ENCODE assay signal across 9 mouse cellular contexts in the genomic region with DNA sequence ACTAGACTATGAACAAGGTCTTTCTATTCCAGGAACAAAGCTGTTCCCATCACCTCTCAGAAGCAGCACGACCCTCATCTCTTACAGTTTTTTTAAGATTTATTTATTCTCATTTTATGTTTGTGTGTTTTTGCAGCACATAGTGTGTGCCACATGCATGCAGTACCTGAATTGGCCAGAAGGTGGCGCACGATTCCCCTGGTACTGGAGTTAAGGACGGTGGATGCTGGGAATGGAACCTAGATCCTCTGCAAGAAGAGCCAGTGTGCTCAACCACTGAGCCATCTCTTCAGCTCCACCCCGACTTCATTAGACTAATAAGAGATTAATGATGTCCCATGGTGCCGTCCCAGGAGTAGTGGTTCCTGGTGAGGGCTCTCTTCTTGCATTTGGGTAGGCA. TPM values are rescaled to one million over a fixed set of nuclear protein-coding genes. Genes with fewer than 3 reads are reported as not detected.
DNase-seq lines count a peak whose midpoint lies in the region; ATAC-seq and TF ChIP-seq lines count a peak whose summit lies in the region.
"Had no signal": no experiment of that assay in that cellular context is flagged by ENCODE, and none has a peak within 500 bp of the region (broad histone marks: within the 10 kb centered on the region; RNA-seq: fewer than 3 reads in every experiment).

No protein-coding gene starts in this region.

- TF ChIP-seq CTCF in MEL (IDR thresholded peaks at IDR 0.05 in 2 of 3, conservative IDR thresholded peaks at IDR 0.05 in 1 of 3; ENCODE audit: control insufficient read depth in 1 of 3, insufficient read depth in 1 of 3, low read depth in 2 of 3, low read length in 3 of 3, poor library complexity in 1 of 3, severe bottlenecking in 1 of 3), result peak; percentile 85 to 96 (median 90)
- TF ChIP-seq CTCF in lung, embryonic 14.5 days (IDR thresholded peaks at IDR 0.05; ENCODE audit: low read depth), result peak; percentile 84
- TF ChIP-seq CTCF in thymus, adult 2 months (IDR thresholded peaks at IDR 0.05; ENCODE audit: borderline replicate concordance, control insufficient read depth, extremely low read depth, insufficient read depth, low read length, poor library complexity), result peak; percentile 82; the same call in 1 of the 2 replicates

- no peak for TF ChIP-seq EP300 in MEL (IDR thresholded peaks at IDR 0.05; ENCODE audit: low read depth in 1 of 2, low read length in 2 of 2)

- no peaks in the 10 kb centered on the region for H3K27me3 ChIP-seq in heart, embryonic 12.5 days (replicated peaks)
- H3K27me3 ChIP-seq in MEL (ENCODE audit: control insufficient read depth in 1 of 2, insufficient read depth in 2 of 2, low read length in 2 of 2), result 0 out of 4 replicates have a peak, but pooled peaks cover 0 to 2% of the 10 kb centered on the region in 2 experiments
- H3K27me3 ChIP-seq in lung, embryonic 14.5 days (ENCODE audit: insufficient read depth, low read length), result no peaks in the 10 kb centered on the region
- H3K27me3 ChIP-seq in thymus, adult 2 months (ENCODE audit: control insufficient read depth, insufficient read depth, low read length), result no peaks in the 10 kb centered on the region

- no peak overlapping the region for H3K4me2 ChIP-seq in heart, embryonic 12.5 days
- no peak overlapping the region for H3K4me2 ChIP-seq in lung, embryonic 14.5 days

- TF ChIP-seq POLR2A in MEL (IDR thresholded peaks at IDR 0.05; ENCODE audit: control insufficient read depth in 1 of 2, insufficient read depth in 1 of 2, low read depth in 1 of 2, low read length in 2 of 2, poor library complexity in 1 of 2), result no peak
- TF ChIP-seq POLR2A in thymus, adult 2 months (IDR thresholded peaks at IDR 0.05; ENCODE audit: control insufficient read depth, extremely low read depth, insufficient read depth, low read length, poor library complexity), result no peak

- WGBS in heart, embryonic 12.5 days, result 35% methylated on average over 6 of the region's 6 CpGs
- 37% methylated on average over 6 of the region's 6 CpGs for WGBS in lung, embryonic 14.5 days
- whole genome bisulfite sequencing in thymus, adult 2 months, result 49% methylated on average over 6 of the region's 6 CpGs

- DNase-seq in heart, adult 8-10 months (ENCODE audit: low spot score), result peak; percentile 24
- DNase-seq in 3T3-L1 (ENCODE audit: low read depth, low spot score), result peak; percentile 48
- peak; percentile 68 for DNase-seq in MEL (ENCODE audit: low read depth, low spot score)
- peak; percentile 21 to 23 for DNase-seq in cerebellum, postnatal 36 days
- peak; percentile 65 for DNase-seq in lung, embryonic 14.5 days
- peak; percentile 66 for DNase-seq in thymus, adult 2 months
- DNase-seq in left cerebral cortex, adult 11 months (ENCODE audit: low spot score), result no peak

- ATAC-seq in heart, embryonic 12.5 days (ENCODE audit: insufficient number of reproducible peaks, low FRiP score), result no peak
- ATAC-seq in lung, embryonic 14.5 days (ENCODE audit: insufficient read depth), result no peak

- H3K4me3 ChIP-seq in heart, embryonic 12.5 days, result no peak overlapping the region
- H3K4me3 ChIP-seq in MEL (ENCODE audit: control insufficient read depth in 1 of 2, insufficient read depth in 1 of 2, low read depth in 2 of 2, low read length in 2 of 2), result no peak overlapping the region
- H3K4me3 ChIP-seq in lung, embryonic 14.5 days (ENCODE audit: low read depth, low read length), result no peak overlapping the region
- H3K4me3 ChIP-seq in thymus, adult 2 months (ENCODE audit: control insufficient read depth, insufficient read depth, low read length), result no peak overlapping the region
- H3K4me3 ChIP-seq: erythroblast, embryonic 14.5 days had no signal

- no peaks in the 10 kb centered on the region for H3K9me3 ChIP-seq in heart, embryonic 12.5 days (replicated peaks)
- no peaks in the 10 kb centered on the region for H3K9me3 ChIP-seq in MEL (replicated peaks; ENCODE audit: insufficient read depth, low read length)
- H3K9me3 ChIP-seq in lung, embryonic 14.5 days (ENCODE audit: low read depth, low read length), result no peaks in the 10 kb centered on the region

- no peaks in the 10 kb centered on the region for H3K4me1 ChIP-seq in heart, embryonic 12.5 days (replicated peaks)
- H3K4me1 ChIP-seq in MEL (ENCODE audit: control insufficient read depth in 1 of 2, insufficient read depth in 2 of 2, low read length in 2 of 2), result no peaks in the 10 kb centered on the region
- H3K4me1 ChIP-seq in lung, embryonic 14.5 days (ENCODE audit: insufficient read depth), result no peaks in the 10 kb centered on the region
- H3K4me1 ChIP-seq in thymus, adult 2 months (replicated peaks; ENCODE audit: control insufficient read depth, insufficient read depth, low read length), result peaks cover 12% of the 10 kb centered on the region; the same call in 1 of the 2 replicates

- peak; percentile 70 for TF ChIP-seq RAD21 in MEL (IDR thresholded peaks at IDR 0.05; ENCODE audit: low read depth, low read length)

- H3K9ac ChIP-seq in heart, embryonic 12.5 days, result no peak overlapping the region
- no peak overlapping the region for H3K9ac ChIP-seq in MEL (ENCODE audit: control insufficient read depth, low read depth, low read length, poor library complexity, severe bottlenecking)
- H3K9ac ChIP-seq in lung, embryonic 14.5 days, result no peak overlapping the region

- H3K79me2 ChIP-seq in MEL (ENCODE audit: control insufficient read depth, insufficient read depth, low read length, poor library complexity), result no peaks in the 10 kb centered on the region

- no peak overlapping the region for H3K27ac ChIP-seq in heart, embryonic 12.5 days (ENCODE audit: poor library complexity, severe bottlenecking)
- H3K27ac ChIP-seq in MEL (ENCODE audit: control insufficient read depth, low read depth, low read length), result no peak overlapping the region
- no peak overlapping the region for H3K27ac ChIP-seq in lung, embryonic 14.5 days (ENCODE audit: low read depth)
- no peak overlapping the region for H3K27ac ChIP-seq in thymus, adult 2 months (ENCODE audit: control insufficient read depth, insufficient read depth, low read length)

- H3K36me3 ChIP-seq in heart, embryonic 12.5 days, result no peaks in the 10 kb centered on the region
- no peaks in the 10 kb centered on the region for H3K36me3 ChIP-seq in MEL (ENCODE audit: control insufficient read depth in 1 of 2, insufficient read depth in 2 of 2, low read length in 2 of 2)
- H3K36me3 ChIP-seq in lung, embryonic 14.5 days (ENCODE audit: insufficient read depth), result no peaks in the 10 kb centered on the region
- no peaks in the 10 kb centered on the region for H3K36me3 ChIP-seq in thymus, adult 2 months (ENCODE audit: control insufficient read depth, insufficient read depth, low read length)

TF ChIP-seq in MEL, 35 proteins besides CTCF, POLR2A, EP300 and RAD21:
- TF ChIP-seq BHLHE40 (IDR thresholded peaks at IDR 0.05; ENCODE audit: borderline replicate concordance, low read depth, low read length), result no peak
- TF ChIP-seq MYB (IDR thresholded peaks at IDR 0.05; ENCODE audit: low read depth, low read length), result no peak
- TF ChIP-seq SMC3 (IDR thresholded peaks at IDR 0.05; ENCODE audit: low read depth, low read length), result peak; percentile 95
- peak; percentile 57 for TF ChIP-seq ZC3H11A (IDR thresholded peaks at IDR 0.05; ENCODE audit: low read depth, low read length)

RNA-seq across cellular contexts. Expression of gene Erg, which starts 29.2 kb away (rescaled TPM):
- 10 to 100 TPM; 20.8 to 31.1 (median 27.7) TPM for total RNA-seq in heart, adult 8-10 months (2022)
- 4.5 and 5.4 TPM in 2 replicates for polyA plus RNA-seq in heart, embryonic 12.5 days (2016; fragmentation: Nextera tagmentation; extraction: Ambion mirVana)
- 0.27 and 0.49 TPM in 2 replicates for total RNA-seq in MEL (2012; rRNA removed)
- under 1 TPM in 1 of 2 experiments, not detected in 1; 0.11 TPM for polyA plus RNA-seq in MEL (2012; ENCODE audit: insufficient read depth in 1 of 2, insufficient read length in 2 of 2, low read depth in 1 of 2, low replicate concordance in 2 of 2, missing spikeins in 1 of 2)
- polyA plus RNA-seq in lung, embryonic 14.5 days (2014; fragmentation: Nextera tagmentation; extraction: Ambion mirVana), result 8.6 and 9.1 TPM in 2 replicates
- polyA plus RNA-seq in thymus, adult 2 months (2012; rRNA removed), result 3.7 and 4.0 TPM in 2 replicates
- polyA plus RNA-seq: erythroblast, embryonic 14.5 days had no signal
